Mouse (Mus musculus): ENCODE results near the gene Ccdc92. TPM values are rescaled to one million over a fixed set of nuclear protein-coding genes. Genes with fewer than 3 reads are reported as not detected.

The Ccdc92 gene
- total and polyA plus RNA-seq, 2 experiments from 2014 or later: 0.64 to 4.7 TPM

DNA sequence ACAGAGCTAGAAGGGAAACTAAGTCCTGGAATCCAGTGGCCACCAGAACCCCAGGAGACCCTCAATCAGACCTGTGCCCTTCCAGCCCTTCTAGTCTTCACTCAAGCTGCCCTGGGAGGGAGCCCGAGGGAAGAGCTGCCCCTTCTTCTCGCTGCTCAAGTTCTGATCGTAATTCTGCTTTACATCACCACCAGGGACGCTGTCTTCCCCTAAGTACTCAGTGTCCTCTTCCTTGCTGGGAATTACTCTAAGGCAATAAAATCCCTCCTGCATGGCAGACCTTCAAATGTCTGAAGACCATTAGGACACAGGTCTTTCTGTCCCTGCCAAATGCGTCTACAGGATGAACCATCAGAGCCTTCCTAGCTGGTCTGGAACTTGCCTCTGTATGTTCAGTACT is 2.2 kb downstream of the Ccdc92 start:
- Histone ChIP-seq H3K27me3 (ENCODE audit: control insufficient read depth, insufficient read depth, low read length) (peaks cover 57% of the 10 kb centered on the region), H3K4me1 (ENCODE audit: control insufficient read depth, insufficient read depth) (no peaks in the 10 kb centered on the region), H3K9ac (replicated peaks; ENCODE audit: low read depth, low read length) (no peak overlapping the region), H3K27ac (ENCODE audit: low read depth) (no peak overlapping the region), H3K4me2 (ENCODE audit: low read depth, low read length) (no peak overlapping the region), H3K4me3 (ENCODE audit: low read depth, low read length) (no peak overlapping the region), H3K36me3 (replicated peaks; ENCODE audit: control insufficient read depth, insufficient read depth, low read length) (0 out of 2 replicates have a peak, but pooled peaks cover 2% of the 10 kb centered on the region), H3K9me3 (replicated peaks; ENCODE audit: control insufficient read depth, low read length) (no peaks in the 10 kb centered on the region)
- no peak for DNase-seq (ENCODE audit: low spot score)
- no peak for ATAC-seq (ENCODE audit: insufficient read depth, low read depth)
- TF ChIP-seq CTCF (IDR thresholded peaks at IDR 0.05; ENCODE audit: low read depth) (peak; percentile 55), EP300 (IDR thresholded peaks at IDR 0.05; ENCODE audit: low read depth) (no peak)
- 11% methylated on average over 5 of the region's 5 CpGs for WGBS

DNA sequence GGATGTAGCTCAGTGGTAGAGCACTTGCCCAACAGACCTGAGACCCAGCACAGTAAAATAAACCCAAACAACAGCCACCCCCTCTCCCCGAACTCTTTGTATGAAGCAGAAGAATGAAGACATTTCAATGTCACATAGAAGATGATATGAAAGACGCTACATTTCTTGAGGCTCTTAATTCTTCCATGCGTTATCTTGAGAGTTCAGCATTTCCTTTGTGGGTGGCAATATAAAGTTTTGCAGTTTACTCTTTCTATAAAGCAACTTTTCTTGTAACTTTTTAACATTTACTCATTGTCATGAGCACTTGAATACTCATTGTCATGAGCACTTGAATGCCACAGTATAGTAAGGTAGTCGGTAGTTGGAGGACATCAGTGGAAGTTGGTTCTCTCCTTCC is 8.0 kb downstream of the Ccdc92 start:
- 86% methylated on average over 4 of the region's 4 CpGs for whole genome bisulfite sequencing
- Histone ChIP-seq H3K27ac (ENCODE audit: low read depth) (no peak overlapping the region), H3K9me3 (replicated peaks; ENCODE audit: control insufficient read depth, low read length) (no peaks in the 10 kb centered on the region), H3K4me3 (ENCODE audit: low read depth, low read length) (no peak overlapping the region), H3K4me1 (ENCODE audit: control insufficient read depth, insufficient read depth) (0 out of 2 replicates have a peak, but pooled peaks cover 3% of the 10 kb centered on the region), H3K9ac (replicated peaks; ENCODE audit: low read depth, low read length) (no peak overlapping the region), H3K4me2 (ENCODE audit: low read depth, low read length) (no peak overlapping the region), H3K27me3 (ENCODE audit: control insufficient read depth, insufficient read depth, low read length) (peaks cover 26% of the 10 kb centered on the region), H3K36me3 (replicated peaks; ENCODE audit: control insufficient read depth, insufficient read depth, low read length) (no peaks in the 10 kb centered on the region)
- no peak for DNase-seq (ENCODE audit: low spot score)
- TF ChIP-seq CTCF (IDR thresholded peaks at IDR 0.05; ENCODE audit: low read depth): no peak
- no peak for TF ChIP-seq EP300 (IDR thresholded peaks at IDR 0.05; ENCODE audit: low read depth)
- ATAC-seq (ENCODE audit: insufficient read depth, low read depth): no peak

DNA sequence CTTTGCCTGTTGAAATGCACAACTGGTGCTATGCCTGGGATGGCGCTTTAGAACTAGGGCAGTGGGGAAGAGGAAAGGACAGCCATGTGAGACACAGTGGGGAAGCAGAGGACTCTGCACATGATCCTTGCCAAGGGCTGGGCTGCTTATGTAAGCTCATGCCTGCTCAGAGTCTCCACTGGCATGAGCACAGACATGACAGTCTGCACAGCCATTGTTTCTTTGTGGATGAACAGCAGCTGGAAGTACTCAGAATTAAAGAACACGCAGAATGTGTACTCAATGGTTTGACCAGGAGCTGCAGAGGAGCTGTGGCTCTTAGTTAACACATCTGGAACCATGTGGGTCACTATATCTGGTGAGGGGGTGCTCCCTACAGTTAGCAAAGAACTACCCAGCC is 9.1 kb downstream of the Ccdc92 start:
- no peak for ATAC-seq (ENCODE audit: insufficient read depth, low read depth)
- 0 out of 2 replicates have a peak, but pooled peaks cover 3% of the 10 kb centered on the region for H3K4me1 ChIP-seq (ENCODE audit: control insufficient read depth, insufficient read depth)
- DNase-seq (ENCODE audit: low spot score): no peak
- peaks cover 27% of the 10 kb centered on the region for H3K27me3 ChIP-seq (ENCODE audit: control insufficient read depth, insufficient read depth, low read length)
- H3K4me2 ChIP-seq (ENCODE audit: low read depth, low read length): no peak overlapping the region
- TF ChIP-seq EP300 (IDR thresholded peaks at IDR 0.05; ENCODE audit: low read depth): no peak
- TF ChIP-seq CTCF (IDR thresholded peaks at IDR 0.05; ENCODE audit: low read depth): no peak
- 69% methylated on average over 2 of the region's 2 CpGs for WGBS
- no peak overlapping the region for H3K4me3 ChIP-seq (ENCODE audit: low read depth, low read length)
- H3K9ac ChIP-seq (replicated peaks; ENCODE audit: low read depth, low read length): no peak overlapping the region
- H3K27ac ChIP-seq (ENCODE audit: low read depth): no peak overlapping the region
- H3K36me3 ChIP-seq (replicated peaks; ENCODE audit: control insufficient read depth, insufficient read depth, low read length): no peaks in the 10 kb centered on the region
- no peaks in the 10 kb centered on the region for H3K9me3 ChIP-seq (replicated peaks; ENCODE audit: control insufficient read depth, low read length)

DNA sequence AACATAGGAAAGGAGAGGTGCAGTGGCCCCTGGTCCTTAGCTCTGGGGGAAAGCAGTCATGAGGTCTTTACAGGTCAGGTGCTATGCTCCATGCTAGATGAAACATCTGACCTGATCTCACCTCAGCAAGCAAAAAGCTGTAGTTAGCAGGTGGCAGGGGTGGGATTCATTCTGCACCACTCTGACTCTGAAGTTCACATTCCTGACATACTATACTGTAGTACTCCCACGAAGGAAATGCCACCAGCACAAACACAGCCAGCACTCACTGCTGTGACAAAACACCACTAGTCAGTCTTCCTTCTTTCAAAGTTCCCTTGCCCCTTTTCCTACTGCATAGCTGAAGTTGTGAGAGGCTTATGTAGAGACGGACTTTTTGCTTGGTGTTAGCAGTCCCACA is 9.9 kb downstream of the Ccdc92 start:
- Histone ChIP-seq H3K9me3 (replicated peaks; ENCODE audit: control insufficient read depth, low read length) (no peaks in the 10 kb centered on the region), H3K9ac (replicated peaks; ENCODE audit: low read depth, low read length) (no peak overlapping the region), H3K4me1 (ENCODE audit: control insufficient read depth, insufficient read depth) (0 out of 2 replicates have a peak, but pooled peaks cover 3% of the 10 kb centered on the region), H3K27me3 (ENCODE audit: control insufficient read depth, insufficient read depth, low read length) (peaks cover 29% of the 10 kb centered on the region), H3K36me3 (replicated peaks; ENCODE audit: control insufficient read depth, insufficient read depth, low read length) (no peaks in the 10 kb centered on the region), H3K27ac (ENCODE audit: low read depth) (no peak overlapping the region), H3K4me2 (ENCODE audit: low read depth, low read length) (no peak overlapping the region), H3K4me3 (ENCODE audit: low read depth, low read length) (no peak overlapping the region)
- DNase-seq (ENCODE audit: low spot score): no peak
- WGBS: 30% methylated on average over 2 of the region's 2 CpGs
- TF ChIP-seq CTCF (IDR thresholded peaks at IDR 0.05; ENCODE audit: low read depth) (no peak), EP300 (IDR thresholded peaks at IDR 0.05; ENCODE audit: low read depth) (no peak)
- no peak for ATAC-seq (ENCODE audit: insufficient read depth, low read depth)

DNA sequence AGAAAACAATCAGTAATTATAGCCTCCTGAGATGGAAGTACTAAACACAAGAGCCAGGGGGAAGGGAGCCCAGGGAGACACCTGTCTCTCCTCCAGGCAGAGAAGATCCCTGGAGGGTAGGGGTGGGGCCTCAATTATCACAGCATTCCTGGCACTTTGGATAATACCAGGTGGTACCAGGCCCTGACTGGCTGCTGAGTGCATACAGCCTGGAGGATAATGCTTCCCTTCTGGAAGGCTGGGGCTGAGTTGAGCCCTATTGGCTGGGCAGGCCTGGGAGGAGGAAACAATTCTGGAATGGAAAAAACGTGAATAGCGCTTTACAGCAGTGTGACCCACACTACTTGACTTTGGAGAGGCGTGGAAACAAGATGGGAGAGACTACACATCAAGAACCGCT is 10.7 kb downstream of the Ccdc92 start:
- TF ChIP-seq EP300 (IDR thresholded peaks at IDR 0.05; ENCODE audit: low read depth) (no peak), CTCF (IDR thresholded peaks at IDR 0.05; ENCODE audit: low read depth) (no peak)
- no peaks in the 10 kb centered on the region for H3K9me3 ChIP-seq (replicated peaks; ENCODE audit: control insufficient read depth, low read length)
- ATAC-seq (ENCODE audit: insufficient read depth, low read depth) (no peak), DNase-seq (ENCODE audit: low spot score) (no peak)
- H3K4me3 ChIP-seq (ENCODE audit: low read depth, low read length): no peak overlapping the region
- H3K4me2 ChIP-seq (ENCODE audit: low read depth, low read length): no peak overlapping the region
- H3K27me3 ChIP-seq (ENCODE audit: control insufficient read depth, insufficient read depth, low read length): peaks cover 33% of the 10 kb centered on the region
- no peaks in the 10 kb centered on the region for H3K36me3 ChIP-seq (replicated peaks; ENCODE audit: control insufficient read depth, insufficient read depth, low read length)
- 0 out of 2 replicates have a peak, but pooled peaks cover 3% of the 10 kb centered on the region for H3K4me1 ChIP-seq (ENCODE audit: control insufficient read depth, insufficient read depth)
- 45% methylated on average over 4 of the region's 4 CpGs for WGBS
- no peak overlapping the region for H3K9ac ChIP-seq (replicated peaks; ENCODE audit: low read depth, low read length)
- H3K27ac ChIP-seq (ENCODE audit: low read depth): no peak overlapping the region

DNA sequence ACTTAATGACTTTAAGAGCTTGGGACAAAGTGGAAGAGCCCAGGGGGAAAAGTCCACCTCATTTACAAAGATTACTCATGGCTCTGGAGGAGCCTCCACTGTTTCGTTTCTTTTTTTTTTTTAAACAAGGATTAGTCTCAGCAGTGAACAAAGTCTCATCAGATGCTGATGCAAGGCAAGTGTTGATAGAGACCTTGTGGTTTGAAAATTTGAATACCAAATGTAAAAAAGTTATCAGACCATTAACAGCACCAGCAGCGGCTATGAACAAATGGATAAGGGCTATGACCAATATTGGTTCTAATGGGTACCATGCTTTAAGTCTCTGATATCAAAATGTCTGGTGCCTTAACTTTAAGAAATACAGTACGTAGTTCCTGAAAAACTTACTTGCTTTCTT is 13.2 kb downstream of the Ccdc92 start:
- H3K4me2 ChIP-seq (ENCODE audit: low read depth, low read length): no peak overlapping the region
- H3K4me1 ChIP-seq (ENCODE audit: control insufficient read depth, insufficient read depth): peaks cover 13% of the 10 kb centered on the region; the same call in 1 of the 2 replicates
- H3K9ac ChIP-seq (replicated peaks; ENCODE audit: low read depth, low read length): no peak overlapping the region
- H3K4me3 ChIP-seq (ENCODE audit: low read depth, low read length): no peak overlapping the region
- no peaks in the 10 kb centered on the region for H3K9me3 ChIP-seq (replicated peaks; ENCODE audit: control insufficient read depth, low read length)
- no peak overlapping the region for H3K27ac ChIP-seq (ENCODE audit: low read depth)
- H3K36me3 ChIP-seq (replicated peaks; ENCODE audit: control insufficient read depth, insufficient read depth, low read length): no peaks in the 10 kb centered on the region
- 74% methylated on average over 3 of the region's 3 CpGs for WGBS
- no peak for DNase-seq (ENCODE audit: low spot score)
- H3K27me3 ChIP-seq (ENCODE audit: control insufficient read depth, insufficient read depth, low read length): peaks cover 32% of the 10 kb centered on the region
- no peak for ATAC-seq (ENCODE audit: insufficient read depth, low read depth)
- TF ChIP-seq CTCF (IDR thresholded peaks at IDR 0.05; ENCODE audit: low read depth) (no peak), EP300 (IDR thresholded peaks at IDR 0.05; ENCODE audit: low read depth) (no peak)

Data from heart, postnatal 0 days (tissue).